Mouse (Mus musculus): ENCODE results near the gene Mamld1.

- no peak for TF ChIP-seq POLR2A (IDR thresholded peaks at IDR 0.05; ENCODE audit: borderline replicate concordance, insufficient read depth, low read length)
- TF ChIP-seq CTCF (IDR thresholded peaks at IDR 0.05; ENCODE audit: borderline replicate concordance, insufficient read depth, low read depth, low read length): no peak
Measured at GRCm38 (mm10) chrX:71106392-71106791, 56.3 kb downstream of the Mamld1 start.

Measured in cerebellum, adult 2 months (tissue).